Mouse (Mus musculus): ENCODE results near the gene Hcst. TPM values are rescaled to one million over a fixed set of nuclear protein-coding genes. Genes with fewer than 3 reads are reported as not detected.

Hcst gene
- total and polyA plus RNA-seq, 3 experiments, result 7.1 to 28.1 TPM; not detected in 1

DNA sequence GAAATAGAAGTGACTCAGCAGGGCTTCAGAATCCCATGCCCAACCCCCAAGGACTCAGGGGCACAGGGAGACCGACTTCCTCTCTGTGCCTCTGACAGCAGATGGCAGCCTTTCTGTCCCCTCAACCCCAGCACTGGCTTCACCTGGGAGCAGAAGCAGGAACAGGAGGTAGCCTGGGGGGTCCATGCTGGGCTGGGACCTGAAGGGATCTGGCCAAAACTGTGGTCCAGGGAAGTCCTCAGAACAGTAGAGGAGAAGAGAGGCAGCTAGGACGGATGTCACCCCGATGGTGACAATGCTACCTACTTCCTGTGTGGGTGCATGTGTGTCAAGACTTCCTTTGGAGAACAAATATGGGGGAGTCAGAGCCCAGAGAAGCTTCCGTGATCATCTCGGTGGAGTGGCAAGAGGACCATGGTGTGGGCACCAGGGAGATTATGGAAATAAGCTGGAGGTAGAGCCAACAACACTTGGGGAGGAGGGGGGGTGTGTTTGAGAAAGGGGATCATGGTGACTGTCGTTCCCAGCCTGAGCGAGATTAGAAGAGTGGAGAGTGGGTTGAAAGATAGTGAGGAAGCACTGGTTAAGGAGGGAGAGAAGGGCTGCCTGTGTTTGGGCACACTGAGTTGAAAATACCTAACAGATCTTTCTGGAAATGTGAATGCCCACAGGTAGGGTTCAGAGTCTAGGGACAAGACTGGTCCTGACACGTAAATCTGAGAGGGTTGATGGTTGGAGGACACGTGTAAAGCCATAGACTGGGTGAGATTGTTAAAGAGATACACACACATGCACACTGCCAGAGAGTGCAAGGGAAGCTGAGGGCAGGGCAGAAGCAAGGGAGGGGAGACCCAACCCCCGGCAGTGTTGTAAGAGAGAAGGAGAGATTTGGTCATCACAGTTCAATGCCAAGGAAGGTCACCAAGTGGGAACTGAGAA is at the start of gene Hcst (continued):
- no peak; the same call in none of the 2 replicates for TF ChIP-seq MXI1 (IDR thresholded peaks at IDR 0.05; ENCODE audit: low read depth, low read length)
- 0 out of 2 replicates have a peak, but pooled peaks have one; percentile 48 for TF ChIP-seq CHD1 (IDR thresholded peaks at IDR 0.05; ENCODE audit: low read depth, low read length)
- no peak for TF ChIP-seq ZNF384 (IDR thresholded peaks at IDR 0.05; ENCODE audit: low read depth, low read length)
- no peak for TF ChIP-seq KAT2A (conservative IDR thresholded peaks at IDR 0.05; ENCODE audit: low read depth, low read length)
- TF ChIP-seq MEF2A (IDR thresholded peaks at IDR 0.05; ENCODE audit: extremely low read depth, insufficient replicate concordance, low read depth, low read length, poor library complexity, severe bottlenecking), result no peak

DNA sequence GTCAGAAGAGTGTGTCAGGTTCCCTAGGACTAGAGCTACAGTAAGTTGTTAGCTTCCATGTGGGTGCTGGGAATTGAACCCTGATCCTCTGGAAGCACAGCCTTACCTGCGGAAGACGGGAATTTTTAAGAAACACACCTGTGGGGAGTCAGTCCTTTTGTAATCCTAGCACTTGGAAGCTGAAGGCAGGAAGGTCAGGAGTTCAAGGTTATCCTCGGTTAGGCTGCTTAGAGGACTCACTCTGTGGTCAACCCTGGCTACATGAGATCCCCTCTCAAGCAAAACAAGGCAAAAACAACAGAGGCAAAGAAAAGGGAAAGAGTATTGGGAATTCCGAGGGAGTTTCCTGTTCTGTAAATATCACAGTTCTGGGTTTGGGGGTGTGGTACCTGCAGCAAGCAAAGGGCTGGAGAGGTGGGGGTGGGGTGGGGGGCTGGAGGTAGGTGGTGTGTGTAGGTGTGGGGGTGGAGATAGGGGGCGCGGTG is 45.2 kb upstream of the Hcst start:
- Histone ChIP-seq H3K9ac (ENCODE audit: control insufficient read depth, low read depth, low read length, poor library complexity, severe bottlenecking) (no peak overlapping the region), H3K4me1 (ENCODE audit: control insufficient read depth in 1 of 2, insufficient read depth in 2 of 2, low read length in 2 of 2) (no peaks in the 10 kb centered on the region), H3K27me3 (ENCODE audit: control insufficient read depth in 1 of 2, insufficient read depth in 2 of 2, low read length in 2 of 2) (peaks cover 0 to 1% of the 10 kb centered on the region in 2 experiments), H3K79me2 (ENCODE audit: control insufficient read depth, insufficient read depth, low read length, poor library complexity) (no peaks in the 10 kb centered on the region), H3K27ac (ENCODE audit: control insufficient read depth, low read depth, low read length) (no peak overlapping the region), H3K36me3 (ENCODE audit: control insufficient read depth in 1 of 2, insufficient read depth in 2 of 2, low read length in 2 of 2) (no peaks in the 10 kb centered on the region), H3K4me3 (ENCODE audit: control insufficient read depth in 1 of 2, insufficient read depth in 1 of 2, low read depth in 2 of 2, low read length in 2 of 2) (no peak overlapping the region), H3K9me3 (replicated peaks; ENCODE audit: insufficient read depth, low read length) (no peaks in the 10 kb centered on the region)
- TF ChIP-seq MAZ (IDR thresholded peaks at IDR 0.05; ENCODE audit: low read depth, low read length), result no peak
- DNase-seq (ENCODE audit: low read depth, low spot score), result no peak

DNA sequence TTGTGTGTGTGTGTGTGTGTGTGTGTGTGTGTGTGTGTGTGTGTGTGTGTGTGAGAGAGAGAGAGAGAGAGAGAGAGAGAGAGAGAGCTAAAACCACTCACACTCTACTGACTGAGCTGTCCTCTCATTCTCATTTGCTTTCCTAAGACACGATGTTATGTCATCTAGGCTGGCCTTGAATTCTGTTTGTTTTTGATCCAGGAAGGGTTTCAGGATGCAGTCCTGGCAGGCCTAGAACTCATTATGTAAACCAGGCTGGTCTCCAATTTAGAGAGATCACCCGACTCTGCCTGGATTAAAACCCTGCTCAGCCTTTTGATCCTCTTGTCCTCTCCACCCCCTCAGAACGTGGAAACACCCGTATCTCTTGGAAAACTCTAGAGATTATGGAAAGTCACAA is 44.3 kb upstream of the Hcst start:
- no peak for DNase-seq (ENCODE audit: low read depth, low spot score)
- H3K9ac ChIP-seq (ENCODE audit: control insufficient read depth, low read depth, low read length, poor library complexity, severe bottlenecking), result no peak overlapping the region
- TF ChIP-seq GATA1 (IDR thresholded peaks at IDR 0.05; ENCODE audit: low read depth, low read length) (no peak), MAZ (IDR thresholded peaks at IDR 0.05; ENCODE audit: low read depth, low read length) (no peak), MYC (IDR thresholded peaks at IDR 0.05; ENCODE audit: low read depth, low read length) (no peak), ETS1 (IDR thresholded peaks at IDR 0.05; ENCODE audit: low read depth, low read length) (no peak), RAD21 (IDR thresholded peaks at IDR 0.05; ENCODE audit: low read depth, low read length) (no peak), GABPA (IDR thresholded peaks at IDR 0.05; ENCODE audit: low read depth, low read length) (no peak), NELFE (IDR thresholded peaks at IDR 0.05; ENCODE audit: low read depth, low read length) (no peak), BHLHE40 (IDR thresholded peaks at IDR 0.05; ENCODE audit: borderline replicate concordance, low read depth, low read length) (no peak), USF1 (IDR thresholded peaks at IDR 0.05; ENCODE audit: low read depth, low read length) (no peak), USF2 (IDR thresholded peaks at IDR 0.05; ENCODE audit: borderline replicate concordance in 1 of 2, insufficient read depth in 1 of 2, low read depth in 1 of 2, low read length in 2 of 2) (no peak), MAX (IDR thresholded peaks at IDR 0.05; ENCODE audit: low read length) (no peak), ELF1 (IDR thresholded peaks at IDR 0.05; ENCODE audit: low read depth, low read length) (no peak), NRF1 (IDR thresholded peaks at IDR 0.05; ENCODE audit: insufficient read depth, low read depth, low read length, poor library complexity, severe bottlenecking) (no peak), CHD1 (IDR thresholded peaks at IDR 0.05; ENCODE audit: low read depth, low read length) (no peak), ZMIZ1 (IDR thresholded peaks at IDR 0.05; ENCODE audit: low read depth, low read length) (no peak), JUND (IDR thresholded peaks at IDR 0.05; ENCODE audit: low read depth, low read length) (no peak), CTCF (IDR thresholded peaks at IDR 0.05 in 2 of 3, conservative IDR thresholded peaks at IDR 0.05 in 1 of 3; ENCODE audit: control insufficient read depth in 1 of 3, insufficient read depth in 1 of 3, low read depth in 2 of 3, low read length in 3 of 3, poor library complexity in 1 of 3, severe bottlenecking in 1 of 3) (no peak), E2F4 (IDR thresholded peaks at IDR 0.05; ENCODE audit: borderline replicate concordance, low read depth, low read length) (no peak)

More for the DNA sequence above, 44.3 kb upstream of the Hcst start:
- Histone ChIP-seq H3K36me3 (ENCODE audit: control insufficient read depth in 1 of 2, insufficient read depth in 2 of 2, low read length in 2 of 2) (no peaks in the 10 kb centered on the region), H3K9me3 (replicated peaks; ENCODE audit: insufficient read depth, low read length) (no peaks in the 10 kb centered on the region), H3K27ac (ENCODE audit: control insufficient read depth, low read depth, low read length) (no peak overlapping the region), H3K79me2 (ENCODE audit: control insufficient read depth, insufficient read depth, low read length, poor library complexity) (no peaks in the 10 kb centered on the region), H3K4me3 (ENCODE audit: control insufficient read depth in 1 of 2, insufficient read depth in 1 of 2, low read depth in 2 of 2, low read length in 2 of 2) (no peak overlapping the region), H3K4me1 (ENCODE audit: control insufficient read depth in 1 of 2, insufficient read depth in 2 of 2, low read length in 2 of 2) (no peaks in the 10 kb centered on the region), H3K27me3 (ENCODE audit: control insufficient read depth in 1 of 2, insufficient read depth in 2 of 2, low read length in 2 of 2) (peaks cover 0 to 1% of the 10 kb centered on the region in 2 experiments)

Data from MEL (cell line).